Mouse (Mus musculus) spleen, postnatal 14 days (tissue): ENCODE data around the gene Chga.

Source experiments
- DNase-seq, 2 experiments: peaks; one replicate each; pipeline ENCODE4 v3.0.0; 2021 to 2022; ENCODE audit warnings: low spot score in 2 of 2

The Chga gene

GRCm38 (mm10) chr12:102554721-102555516 is at the start of gene Chga:
Gene Chga, plus strand, starts transcription at chr12:102554969.
- DNase-seq, result peak; percentile 24 to 40

- no peak for DNase-seq
Observed at GRCm38 (mm10) chr12:102505131-102505713, 49.5 kb upstream of the Chga start.

DNA sequence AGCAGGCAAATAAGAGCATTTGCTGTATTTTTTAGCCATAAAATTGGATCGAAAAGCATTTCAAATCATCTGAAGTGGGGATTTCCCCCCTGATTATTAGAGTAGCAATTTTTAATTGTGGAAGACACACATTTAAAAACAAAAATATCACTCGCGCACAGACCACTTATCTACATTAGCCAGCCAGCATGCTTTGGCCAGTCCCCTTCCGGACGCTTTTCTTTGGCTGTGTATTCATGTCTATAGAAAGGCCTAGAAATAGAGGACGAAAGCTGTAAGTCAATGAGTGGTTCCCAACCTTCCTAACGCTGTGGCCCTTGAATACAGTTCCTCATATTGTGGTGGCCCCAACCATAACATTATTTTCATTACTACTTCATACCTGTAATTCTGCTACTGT is 48.8 kb upstream of the Chga start:
- DNase-seq, result no peak

DNA sequence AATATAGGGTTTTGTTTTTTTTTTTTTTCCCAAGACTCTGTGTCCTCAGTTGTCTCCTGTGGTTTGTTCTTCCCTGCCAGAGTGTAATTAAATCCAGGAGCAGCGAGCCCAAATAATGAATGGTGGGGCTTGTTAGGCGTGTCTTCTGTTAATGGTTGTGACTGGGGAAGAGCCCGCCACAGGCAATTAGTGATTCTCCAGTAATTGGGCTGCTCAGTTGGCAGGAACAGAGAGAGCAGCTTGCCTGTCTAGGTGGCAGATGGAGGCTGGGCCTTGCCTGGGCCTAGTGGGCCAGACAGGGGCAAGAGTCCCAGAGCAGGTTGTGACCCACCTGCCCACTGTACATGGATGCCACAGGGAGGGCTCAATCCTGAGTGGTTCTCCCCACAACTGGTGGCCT is 43.4 kb upstream of the Chga start:
- DNase-seq, result no peak

DNA sequence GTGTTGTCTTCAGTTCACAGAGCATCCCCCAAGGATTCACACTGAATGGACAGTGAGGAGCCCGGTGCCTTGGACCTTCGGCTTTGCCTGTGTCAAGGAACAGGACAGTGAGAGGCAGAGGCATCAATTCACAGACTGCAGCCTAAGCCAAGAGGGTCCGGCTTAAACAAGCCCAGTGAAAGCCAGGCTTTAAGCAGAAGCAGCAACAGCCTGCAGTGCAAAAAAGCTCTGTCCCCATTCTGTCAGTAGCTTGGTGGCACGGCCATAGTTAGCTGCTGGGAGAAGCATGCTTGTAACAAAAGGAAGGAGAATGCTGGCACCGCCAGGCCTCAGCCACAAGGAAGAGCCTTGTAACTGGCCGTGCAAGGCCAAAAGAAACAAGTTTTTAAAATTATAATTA is 40.6 kb upstream of the Chga start:
- no peak for DNase-seq

GRCm38 (mm10) chr12:102514751-102515150 is 40.0 kb upstream of the Chga start:
- no peak for DNase-seq

- no peak for DNase-seq
Observed at GRCm38 (mm10) chr12:102516151-102516550, 38.6 kb upstream of the Chga start.

DNA sequence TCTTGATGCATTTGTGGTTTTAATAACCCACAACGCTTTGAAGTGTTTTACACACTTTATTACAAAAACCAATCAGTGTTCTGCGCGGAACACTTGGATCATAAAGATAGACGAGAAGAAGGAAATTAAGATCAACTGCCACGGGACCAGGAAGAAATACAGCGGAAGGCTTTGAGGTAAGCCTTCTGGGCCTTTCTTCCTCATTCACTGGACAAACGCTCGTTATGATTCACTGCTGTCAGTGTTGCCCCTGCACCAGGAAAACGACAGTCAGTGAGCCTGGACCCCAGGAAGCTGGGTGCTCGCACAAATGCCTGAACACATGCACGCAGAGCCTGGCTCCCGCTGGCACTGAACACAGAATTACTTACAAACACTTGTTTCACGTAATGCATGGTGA is 37.1 kb upstream of the Chga start:
- no peak for DNase-seq

GRCm38 (mm10) chr12:102519929-102520720 is 34.6 kb upstream of the Chga start:
- no peak for DNase-seq

GRCm38 (mm10) chr12:102521777-102522319 is 32.9 kb upstream of the Chga start:
- no peak for DNase-seq

DNA sequence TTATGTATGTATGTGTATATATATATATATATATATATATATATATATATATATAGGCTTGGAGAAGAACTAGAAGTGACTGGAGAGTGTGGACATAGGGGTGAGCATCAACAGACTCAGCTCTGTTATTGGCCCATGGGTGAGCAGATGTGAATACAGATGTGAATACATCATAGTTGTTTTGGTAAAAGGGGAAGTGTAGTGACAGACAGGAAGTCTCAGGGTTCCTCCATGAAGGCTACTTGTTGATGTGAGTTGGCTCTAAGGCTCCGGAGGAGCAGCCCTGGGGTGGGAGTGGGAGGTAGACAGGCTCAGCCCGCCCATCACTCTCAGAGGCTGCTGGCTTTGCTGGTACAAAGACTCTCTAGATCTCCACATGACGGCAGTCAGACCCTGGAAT is 30.6 kb upstream of the Chga start:
- DNase-seq, result no peak

GRCm38 (mm10) chr12:102524760-102525159 is 30.0 kb upstream of the Chga start:
- DNase-seq, result no peak

DNA sequence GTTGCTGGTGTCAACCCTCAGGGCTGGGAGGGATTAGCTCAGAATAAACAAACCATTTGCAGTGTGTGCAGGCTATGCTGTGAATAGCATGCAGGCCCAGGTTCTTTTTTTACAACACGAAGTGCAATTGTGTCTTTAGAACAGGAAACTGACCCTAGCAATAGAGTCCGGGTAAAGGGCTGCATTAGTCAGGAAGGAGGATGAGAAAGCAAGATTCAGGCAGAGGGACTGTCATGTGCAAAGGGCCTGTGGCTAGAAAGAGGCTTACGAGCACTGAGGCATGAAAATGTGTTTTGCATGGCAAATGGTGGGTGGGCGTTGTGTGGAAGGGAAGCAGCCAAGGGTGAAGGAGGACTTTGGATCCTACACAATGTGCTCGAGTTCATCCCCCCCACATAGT is 26.8 kb upstream of the Chga start:
- no peak for DNase-seq

GRCm38 (mm10) chr12:102535796-102536195 is 19.0 kb upstream of the Chga start:
- DNase-seq, result no peak

- no peak for DNase-seq
Observed at GRCm38 (mm10) chr12:102540278-102540677, 14.5 kb upstream of the Chga start.

DNA sequence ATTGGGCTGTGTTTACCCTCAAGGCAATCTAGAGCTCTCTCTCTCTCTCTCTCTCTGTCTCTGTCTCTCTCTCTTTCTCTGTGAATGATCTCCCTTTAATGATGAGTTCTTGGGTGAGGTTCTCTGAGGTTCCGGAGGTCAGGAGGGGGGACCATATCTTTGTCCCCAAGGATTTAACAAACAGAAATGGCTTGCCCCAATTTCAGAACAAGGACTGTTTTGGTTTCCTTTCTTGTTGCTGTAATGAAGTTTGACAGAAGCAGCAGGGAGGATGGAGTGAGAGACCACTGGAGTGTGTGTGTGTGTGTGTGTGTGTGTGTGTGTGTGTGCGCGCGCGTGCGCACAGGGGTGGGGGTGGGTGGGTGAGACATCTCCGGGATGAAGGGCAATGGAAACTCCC is 13.6 kb upstream of the Chga start:
- no peak for DNase-seq

DNA sequence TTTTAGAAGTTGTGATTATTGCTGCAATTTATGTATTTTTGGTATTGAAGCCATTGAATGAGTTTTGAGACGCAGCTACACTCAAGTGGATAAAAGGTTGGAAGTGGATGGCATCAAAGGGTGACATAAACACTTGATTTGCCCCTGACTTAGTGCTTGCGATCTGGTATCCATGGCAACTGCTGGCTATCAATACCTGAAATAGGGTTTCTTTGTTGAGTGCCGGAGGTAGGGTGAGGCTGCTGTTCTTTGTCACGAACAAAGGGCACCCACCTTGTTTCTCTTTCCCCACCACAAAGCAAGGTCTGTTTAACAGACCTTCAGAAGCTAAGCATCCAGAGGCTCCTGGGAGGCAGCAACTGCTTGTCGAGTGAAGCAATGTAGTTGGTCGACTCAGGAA is 9.6 kb upstream of the Chga start:
- no peak for DNase-seq

DNA sequence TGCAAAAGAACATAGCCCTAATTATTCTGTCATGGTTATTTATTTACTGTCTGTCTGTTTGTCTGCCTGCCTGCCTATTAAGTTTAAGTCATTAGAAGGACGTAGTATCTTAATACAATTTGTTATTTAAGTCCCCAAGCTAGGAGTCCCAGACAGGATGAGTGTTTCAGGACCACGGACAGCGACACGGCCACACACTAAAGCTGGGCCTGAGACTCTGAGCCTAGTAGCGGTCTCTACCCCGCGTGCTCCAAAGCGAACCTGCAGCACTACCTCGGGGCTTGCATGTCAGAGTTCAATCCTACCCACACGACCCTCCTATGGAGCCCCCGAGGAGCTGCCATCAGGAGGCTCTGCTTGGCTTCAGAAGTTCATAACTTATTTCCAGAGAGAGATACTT is 4.2 kb upstream of the Chga start:
- peak; percentile 20 to 57 for DNase-seq

DNA sequence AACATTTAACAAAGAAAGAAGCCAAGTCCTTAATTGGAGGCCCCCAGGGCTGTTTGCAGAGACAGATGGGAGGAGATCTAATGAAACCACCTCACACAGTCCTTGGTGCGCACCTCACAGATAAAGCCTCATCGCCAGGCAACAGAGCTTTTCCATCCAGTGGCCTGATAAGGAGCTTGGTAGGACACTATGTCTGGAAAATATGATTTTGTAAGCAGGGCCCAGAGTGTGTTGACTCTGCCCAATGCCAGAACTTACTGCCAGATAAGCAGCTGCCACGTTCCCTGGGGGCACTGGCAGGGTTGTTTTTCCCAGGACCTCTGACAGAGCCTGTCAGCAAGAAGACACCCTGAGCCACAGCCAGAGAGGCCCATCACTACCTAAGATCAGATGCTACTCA is 3.6 kb upstream of the Chga start:
- DNase-seq, result no peak

- DNase-seq, result no peak
Observed at GRCm38 (mm10) chr12:102552001-102552400, 2.8 kb upstream of the Chga start.

DNA sequence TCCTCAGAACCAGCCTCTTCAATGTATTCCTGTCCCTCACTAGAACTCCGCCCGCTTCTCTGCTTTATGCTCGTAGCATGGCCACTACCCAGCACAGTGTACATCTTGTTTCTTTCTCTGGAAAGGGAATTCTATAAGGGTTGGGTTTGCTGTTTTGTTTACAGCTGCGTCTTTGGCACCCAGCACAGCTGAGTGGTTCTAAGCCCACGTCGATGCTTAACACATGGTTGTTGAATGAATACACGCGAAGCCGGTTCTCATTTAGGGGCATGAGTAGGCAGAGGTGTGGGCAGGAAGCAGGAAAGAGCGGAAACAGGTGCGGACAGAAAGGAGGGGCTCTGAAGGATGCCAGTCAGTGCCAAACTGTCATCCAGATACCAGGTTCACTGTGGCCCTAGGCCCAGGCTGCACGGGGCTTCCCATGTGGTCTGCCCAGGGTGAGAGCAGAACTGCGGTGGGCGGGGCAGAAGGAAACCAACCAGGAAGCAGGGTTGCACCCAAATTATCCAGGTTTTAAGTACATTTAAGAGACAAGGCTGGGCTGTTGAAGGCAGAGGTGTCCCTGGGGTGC is 979 bp upstream of the Chga start:
- no peak for DNase-seq

DNA sequence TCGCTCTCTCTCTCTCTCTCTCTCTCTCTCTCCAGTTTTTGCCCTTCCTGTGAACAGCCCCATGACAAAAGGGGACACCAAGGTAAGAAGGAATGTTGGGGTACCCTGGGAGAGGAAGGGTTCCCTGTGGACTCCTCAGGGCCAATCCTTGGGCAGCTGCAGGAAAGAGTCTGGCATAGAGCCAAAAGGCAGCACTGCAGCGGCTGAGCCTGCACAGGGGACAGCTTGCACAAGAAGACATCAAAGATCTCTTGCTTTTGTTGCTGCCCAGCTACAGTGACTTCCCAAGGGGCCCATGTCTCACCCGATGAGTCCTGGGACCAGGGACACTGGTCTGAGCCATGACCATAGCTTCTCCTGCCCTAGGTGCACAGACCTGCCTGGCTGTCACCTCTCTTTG is 1.1 kb downstream of the Chga start:
- DNase-seq, result no peak
